Mouse (Mus musculus) hindbrain, embryonic 16.5 days (tissue): ENCODE measurements around the gene St8sia1. TPM values are rescaled to one million over a fixed set of nuclear protein-coding genes. Genes with fewer than 3 reads are reported as not detected.

Experiments
- ATAC-seq: fragments of 200-750 bp; cut with Nextera tagmentation; 2 replicates; pipeline ENCODE4 v1.8.0; 2017; ENCODE audit warnings: moderate TSS enrichment, moderate library complexity
- H3K27ac ChIP-seq: fragments of 300-500 bp; sonication (generic); 2 replicates; pipeline ENCODE4 v1.5.1; 2014; ENCODE audit warnings: low read depth, mild to moderate bottlenecking, control low read depth, low read length, moderate library complexity
- H3K27me3 ChIP-seq: fragments of 300-500 bp; sonication (generic); replicated peaks from 2 replicates; pipeline ENCODE4 v1.6.1; 2014; ENCODE audit warnings: low read length; ENCODE audit not compliant: control insufficient read depth, insufficient read depth
- H3K36me3 ChIP-seq: fragments of 300-500 bp; sonication (generic); 2 replicates; pipeline ENCODE4 v1.6.1; 2014; ENCODE audit warnings: mild to moderate bottlenecking, low read length, moderate library complexity, mixed read lengths; ENCODE audit not compliant: control insufficient read depth, insufficient read depth
- H3K4me1 ChIP-seq: fragments of 300-500 bp; sonication (generic); 2 replicates; pipeline ENCODE4 v1.6.1; 2014; ENCODE audit warnings: low read depth, low read length; ENCODE audit not compliant: control insufficient read depth, insufficient read depth
- H3K4me2 ChIP-seq: fragments of 300-500 bp; sonication (generic); 2 replicates; pipeline ENCODE4 v1.6.1; 2014; ENCODE audit warnings: mild to moderate bottlenecking, low read length, control low read depth, moderate library complexity
- H3K4me3 ChIP-seq: fragments of 300-500 bp; sonication (generic); 2 replicates; pipeline ENCODE4 v1.5.1; 2014; ENCODE audit warnings: mild to moderate bottlenecking, low read length, control low read depth, moderate library complexity
- H3K9ac ChIP-seq: fragments of 300-500 bp; sonication (generic); 2 replicates; pipeline ENCODE4 v1.6.1; 2014; ENCODE audit warnings: low read depth, mild to moderate bottlenecking, control low read depth, low read length, moderate library complexity
- H3K9me3 ChIP-seq: fragments of 300-500 bp; sonication (generic); 2 replicates; pipeline ENCODE4 v1.6.1; 2014; ENCODE audit warnings: mild to moderate bottlenecking, low read length, moderate library complexity; ENCODE audit not compliant: control insufficient read depth
- WGBS: fragments of 180-500 bp; shearing (Covaris S2); extraction: QIAGEN DNeasy Blood & Tissue Kit; methylation state at CpG from one replicate; pipeline ENCODE4 v1.1.7; 2014; 5-methylcytosine and 5-hydroxymethylcytosine counted together
- polyA plus RNA-seq: library from polyadenylated mRNA; unstranded; fragments of >200 nt; fragmentation: Nextera tagmentation; extraction: Ambion mirVana; gene quantifications from 2 replicates; pipeline ENCODE4 v1.2.1, GENCODE M21; 2015

St8sia1 gene
- polyA plus RNA-seq, 1 experiment from 2014 or later, result 6.0 TPM

DNA sequence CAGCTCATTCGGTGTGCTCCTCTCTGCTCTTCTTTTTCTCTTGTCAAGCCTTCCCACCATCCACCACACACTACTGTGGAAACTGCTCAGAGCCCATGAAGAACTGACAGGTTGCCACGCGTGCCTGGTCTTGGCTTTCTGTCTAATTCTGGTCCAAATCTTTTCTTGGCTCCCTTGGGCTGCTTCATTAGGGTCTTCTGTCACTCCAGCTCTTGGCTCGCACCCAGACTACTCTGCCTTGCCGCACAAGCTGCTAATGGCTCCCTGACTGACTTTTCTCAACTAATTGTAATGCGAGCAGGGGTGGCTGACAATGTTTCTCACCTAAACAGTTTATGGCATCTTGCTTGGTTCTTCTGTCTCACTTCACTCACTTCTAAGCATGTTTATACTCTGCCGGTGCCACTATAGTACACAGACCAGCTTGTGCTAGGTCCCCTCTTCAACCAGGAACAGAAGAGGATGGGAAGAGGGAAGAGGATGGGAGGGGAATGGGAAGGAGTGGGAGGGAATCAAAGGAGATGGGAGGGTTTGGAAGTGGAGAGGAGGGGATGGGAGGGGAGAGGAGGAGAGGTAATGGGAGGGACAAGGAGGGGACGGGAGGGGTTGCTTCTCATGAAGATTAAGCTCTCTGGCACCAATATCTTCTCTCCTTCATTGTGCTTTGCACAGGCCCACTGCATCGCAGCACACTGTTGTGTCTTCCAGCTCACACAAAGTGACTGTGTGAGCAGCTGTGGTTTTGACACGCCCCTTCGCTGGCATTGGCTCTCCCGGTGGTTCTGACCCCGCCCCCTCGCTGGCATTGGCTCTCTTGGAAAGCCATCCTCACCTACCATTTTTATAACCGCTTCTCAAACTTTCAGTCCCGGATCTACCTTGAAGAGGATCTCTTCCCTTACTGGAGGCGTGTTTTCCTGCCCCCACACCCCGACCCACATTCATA lies 175.9 kb downstream of the St8sia1 start:
- peak; percentile 31; the same call in 1 of the 2 replicates for ATAC-seq

DNA sequence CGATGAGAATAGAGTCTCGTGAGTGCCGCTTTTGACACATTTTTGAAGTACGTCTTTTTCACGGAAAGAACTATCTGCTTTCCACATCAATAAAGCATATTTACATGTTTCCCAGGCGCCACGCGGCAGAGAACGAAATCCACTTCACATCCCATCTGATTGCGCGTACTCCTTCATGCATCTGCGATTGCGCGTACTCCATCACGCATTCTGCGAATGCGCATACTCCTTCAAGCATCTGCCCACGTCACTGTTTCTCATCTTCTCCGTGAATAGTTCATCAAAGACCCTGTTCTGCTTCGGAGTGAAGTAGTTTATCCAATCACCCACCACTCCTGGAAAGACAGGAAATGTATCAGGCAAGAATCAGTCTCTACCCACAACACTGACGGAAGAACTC lies 178.1 kb downstream of the St8sia1 start:
- Histone ChIP-seq H3K9me3 (no peaks in the 10 kb centered on the region), H3K4me1 (no peaks in the 10 kb centered on the region), H3K27ac (no peak overlapping the region), H3K4me2 (no peak overlapping the region), H3K9ac (no peak overlapping the region), H3K4me3 (no peak overlapping the region), H3K36me3 (no peaks in the 10 kb centered on the region), H3K27me3 (no peaks in the 10 kb centered on the region)
- no peak for ATAC-seq
- WGBS, result 84% methylated on average over 21 of the region's 21 CpGs

More for the DNA sequence above, 175.9 kb downstream of the St8sia1 start:
- H3K9ac ChIP-seq, result no peak overlapping the region
- no peak overlapping the region for H3K4me2 ChIP-seq
- WGBS, result 42% methylated on average over 17 of the region's 18 CpGs
- H3K27ac ChIP-seq, result no peak overlapping the region
- peaks cover 10% of the 10 kb centered on the region for H3K4me1 ChIP-seq
- no peaks in the 10 kb centered on the region for H3K9me3 ChIP-seq
- H3K36me3 ChIP-seq, result no peaks in the 10 kb centered on the region
- no peak overlapping the region for H3K4me3 ChIP-seq
- no peaks in the 10 kb centered on the region for H3K27me3 ChIP-seq

GRCm38 (mm10) chr6:142785343-142785742 lies 178.9 kb downstream of the St8sia1 start:
- no peaks in the 10 kb centered on the region for H3K4me1 ChIP-seq
- ATAC-seq, result no peak
- H3K36me3 ChIP-seq, result no peaks in the 10 kb centered on the region
- no peak overlapping the region for H3K4me2 ChIP-seq
- no peak overlapping the region for H3K27ac ChIP-seq
- 38% methylated on average over 4 of the region's 4 CpGs for WGBS
- H3K9me3 ChIP-seq, result no peaks in the 10 kb centered on the region
- H3K27me3 ChIP-seq, result no peaks in the 10 kb centered on the region
- no peak overlapping the region for H3K4me3 ChIP-seq
- H3K9ac ChIP-seq, result no peak overlapping the region

GRCm38 (mm10) chr6:142781286-142781685 lies 183.0 kb downstream of the St8sia1 start:
- H3K36me3 ChIP-seq, result no peaks in the 10 kb centered on the region
- 58% methylated on average over 7 of the region's 7 CpGs for WGBS
- no peak overlapping the region for H3K4me2 ChIP-seq
- no peak overlapping the region for H3K9ac ChIP-seq
- H3K4me3 ChIP-seq, result no peak overlapping the region
- H3K27ac ChIP-seq, result no peak overlapping the region
- no peaks in the 10 kb centered on the region for H3K9me3 ChIP-seq
- no peaks in the 10 kb centered on the region for H3K27me3 ChIP-seq
- H3K4me1 ChIP-seq, result no peaks in the 10 kb centered on the region
- no peak for ATAC-seq

GRCm38 (mm10) chr6:142780574-142781033 lies 183.6 kb downstream of the St8sia1 start:
- Histone ChIP-seq H3K27me3 (no peaks in the 10 kb centered on the region), H3K9ac (no peak overlapping the region), H3K4me3 (no peak overlapping the region), H3K4me2 (no peak overlapping the region), H3K9me3 (no peaks in the 10 kb centered on the region), H3K36me3 (no peaks in the 10 kb centered on the region), H3K27ac (no peak overlapping the region), H3K4me1 (no peaks in the 10 kb centered on the region)
- ATAC-seq, result no peak
- WGBS, result 50% methylated on average over 4 of the region's 4 CpGs

DNA sequence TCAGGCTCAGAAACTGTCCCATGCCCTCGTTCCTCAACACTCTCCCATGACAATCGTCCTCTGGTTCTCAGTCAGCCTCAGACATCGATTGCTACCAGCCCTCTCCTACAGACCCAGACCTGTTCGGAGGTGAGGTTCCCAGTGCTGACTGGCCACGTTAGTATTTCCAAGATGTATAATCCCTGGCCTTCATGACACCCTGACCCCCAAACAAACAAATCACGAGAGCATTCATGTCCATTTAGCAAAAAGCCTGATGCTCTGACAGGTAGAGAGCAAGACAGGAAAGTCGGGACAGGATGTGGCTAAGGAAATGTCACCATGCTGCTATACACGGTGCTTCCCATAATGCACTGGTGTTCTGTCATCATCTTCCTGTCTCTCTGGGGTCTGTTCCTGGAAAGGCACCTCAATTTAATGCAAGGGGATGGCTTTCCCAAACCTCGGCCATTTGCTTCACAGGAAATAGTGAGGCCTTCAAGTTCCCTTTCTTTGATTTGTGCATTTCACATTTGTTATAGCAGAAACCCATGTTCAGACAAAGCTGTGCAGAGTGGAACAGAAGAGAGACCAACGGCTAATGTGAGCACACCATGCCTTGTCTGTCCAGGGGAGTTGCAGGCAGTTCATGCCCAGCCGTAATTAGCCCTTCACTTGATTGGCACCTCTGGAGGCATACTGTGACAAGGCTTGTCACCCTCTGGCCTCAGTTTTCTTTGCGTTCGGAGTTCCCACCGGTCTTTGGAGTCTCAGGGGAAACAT lies 184.3 kb downstream of the St8sia1 start:
- H3K4me2 ChIP-seq, result no peak overlapping the region
- no peak overlapping the region for H3K27ac ChIP-seq
- H3K4me1 ChIP-seq, result no peaks in the 10 kb centered on the region
- no peaks in the 10 kb centered on the region for H3K9me3 ChIP-seq
- no peak overlapping the region for H3K4me3 ChIP-seq
- ATAC-seq, result no peak; the same call in 1 of the 2 replicates
- no peaks in the 10 kb centered on the region for H3K36me3 ChIP-seq
- WGBS, result 56% methylated on average over 14 of the region's 14 CpGs
- no peaks in the 10 kb centered on the region for H3K27me3 ChIP-seq
- no peak overlapping the region for H3K9ac ChIP-seq

DNA sequence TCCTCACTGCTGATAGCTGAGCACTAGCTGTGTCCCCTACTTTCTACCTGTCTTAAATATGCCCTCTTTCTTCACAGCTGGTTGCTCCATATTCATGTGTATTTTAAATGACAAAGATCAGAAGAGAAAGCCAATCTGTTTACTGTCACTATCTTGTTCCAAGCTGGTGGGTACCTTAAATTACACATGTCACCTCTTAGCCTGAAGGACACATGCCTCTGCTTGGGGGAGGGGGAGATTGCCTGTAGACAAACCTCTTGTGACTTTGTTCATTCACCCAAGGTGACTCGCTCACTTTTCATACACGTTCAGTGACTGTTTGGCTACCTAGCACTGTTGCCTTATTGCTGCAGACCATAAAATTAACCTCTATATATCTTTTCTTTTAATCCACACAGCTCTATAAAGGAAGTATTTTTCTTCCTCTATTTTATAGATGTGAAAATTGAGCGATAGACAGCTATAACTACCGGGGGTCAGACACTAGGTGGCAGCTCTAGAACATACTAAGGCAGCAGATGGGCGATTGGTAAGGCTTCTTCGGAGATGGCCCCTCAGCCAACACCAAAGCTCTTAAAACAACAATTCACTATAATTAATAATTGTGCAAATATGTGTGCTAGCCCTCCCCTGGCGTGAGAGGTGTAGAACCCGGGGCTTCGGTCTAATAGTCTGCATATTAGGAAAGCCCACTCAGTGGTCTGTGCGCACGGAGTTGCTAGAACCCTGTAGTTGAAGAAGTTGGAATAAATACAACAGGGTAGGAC lies 185.0 kb downstream of the St8sia1 start:
- Histone ChIP-seq H3K4me3 (no peak overlapping the region), H3K9ac (no peak overlapping the region), H3K4me2 (no peak overlapping the region), H3K27ac (no peak overlapping the region), H3K36me3 (no peaks in the 10 kb centered on the region), H3K27me3 (no peaks in the 10 kb centered on the region), H3K4me1 (no peaks in the 10 kb centered on the region), H3K9me3 (no peaks in the 10 kb centered on the region)
- 51% methylated on average over 11 of the region's 11 CpGs for WGBS
- ATAC-seq, result peak; percentile 81

DNA sequence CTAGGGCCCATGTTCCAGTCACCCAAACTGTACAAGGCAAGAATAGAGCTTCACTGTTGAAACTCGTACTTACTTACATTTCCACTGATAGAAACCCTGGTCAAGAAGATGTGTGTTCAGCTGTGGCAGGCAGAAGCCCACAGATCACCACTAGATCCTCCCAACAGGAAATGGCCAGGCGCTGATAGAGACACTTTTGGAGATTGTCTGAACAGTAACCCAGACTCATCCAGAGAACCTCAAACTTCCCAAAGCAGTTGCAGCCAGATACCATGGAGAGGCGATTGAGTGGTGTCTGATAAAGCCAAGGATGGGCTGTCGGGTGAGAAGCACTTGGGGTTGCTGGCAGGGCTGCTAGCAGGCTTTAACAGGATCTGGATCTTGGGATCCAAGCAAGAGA lies 187.3 kb downstream of the St8sia1 start:
- H3K36me3 ChIP-seq, result peaks cover 17% of the 10 kb centered on the region
- no peak overlapping the region for H3K4me3 ChIP-seq
- H3K4me1 ChIP-seq, result no peaks in the 10 kb centered on the region
- H3K9ac ChIP-seq, result no peak overlapping the region
- WGBS, result 77% methylated on average over 4 of the region's 4 CpGs
- no peaks in the 10 kb centered on the region for H3K9me3 ChIP-seq
- ATAC-seq, result no peak
- no peak overlapping the region for H3K27ac ChIP-seq
- H3K27me3 ChIP-seq, result no peaks in the 10 kb centered on the region
- H3K4me2 ChIP-seq, result no peak overlapping the region
